Mouse (Mus musculus): Measurements from ENCODE around the gene Man2a1.

Gene Man2a1

GRCm38 (mm10) chr17:64743606-64744300 lies 143.2 kb downstream of the Man2a1 start:
- in situ Hi-C loops (cut with MboI; ENCODE audit: unreplicated experiment in 2 of 2): loop anchor here in 1 of 2 experiments (10.0 kb wide), 1 partner anchor 59 kb away; no protein-coding TSS in a partner anchor

- in situ Hi-C loops (cut with MboI; ENCODE audit: unreplicated experiment in 2 of 2): loop anchor here in 1 of 2 experiments (10.0 kb wide), 1 partner anchor 62 kb away; no protein-coding TSS in a partner anchor
Observed at GRCm38 (mm10) chr17:64746637-64747225, 146.2 kb downstream of the Man2a1 start.

- in situ Hi-C loops (cut with MboI; ENCODE audit: unreplicated experiment in 2 of 2): loop anchor here in 1 of 2 experiments (10.0 kb wide), 1 partner anchor 63 kb away; no protein-coding TSS in a partner anchor
Observed at GRCm38 (mm10) chr17:64747461-64747860, 146.9 kb downstream of the Man2a1 start.

GRCm38 (mm10) chr17:64748131-64748530 lies 147.6 kb downstream of the Man2a1 start:
- in situ Hi-C loops (cut with MboI; ENCODE audit: unreplicated experiment in 2 of 2): loop anchor here in 1 of 2 experiments (10.0 kb wide), 1 partner anchor 63 kb away; no protein-coding TSS in a partner anchor

GRCm38 (mm10) chr17:64749146-64749545 lies 148.6 kb downstream of the Man2a1 start:
- in situ Hi-C loops (cut with MboI; ENCODE audit: unreplicated experiment in 2 of 2): loop anchor here in 1 of 2 experiments (10.0 kb wide), 1 partner anchor 64 kb away; no protein-coding TSS in a partner anchor

DNA sequence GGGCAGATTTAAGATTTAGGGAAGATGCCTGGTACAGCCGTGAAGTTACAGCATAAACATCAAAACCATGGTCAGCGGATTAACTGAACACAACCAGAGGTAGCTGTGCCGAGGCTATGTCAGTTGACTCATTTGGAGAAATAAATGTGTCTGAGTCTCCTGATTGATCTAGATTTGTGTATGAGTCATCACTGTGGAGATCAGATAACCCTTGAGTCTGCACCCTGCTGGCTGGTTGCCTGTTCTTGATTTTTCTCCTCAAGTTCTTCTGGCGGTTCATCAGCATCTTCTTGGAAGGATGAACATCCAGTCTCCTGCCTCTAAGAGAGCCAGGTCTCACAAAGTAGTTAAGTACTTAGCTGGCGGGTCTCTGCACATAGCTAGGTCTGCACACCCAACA lies 150.7 kb downstream of the Man2a1 start:
- in situ Hi-C loops (cut with MboI; ENCODE audit: unreplicated experiment in 2 of 2): loop anchor here (5.0 to 25.0 kb wide), 4 partner anchors 121 to 426 kb away; partner anchors contain the start of gene Pja2 (in 1 of the 2)

GRCm38 (mm10) chr17:64752126-64753019 lies 151.8 kb downstream of the Man2a1 start:
- in situ Hi-C loops (cut with MboI; ENCODE audit: unreplicated experiment in 2 of 2): loop anchor here (5.0 to 25.0 kb wide), 4 partner anchors 120 to 428 kb away; partner anchors contain the start of gene Pja2 (in 1 of the 2)

DNA sequence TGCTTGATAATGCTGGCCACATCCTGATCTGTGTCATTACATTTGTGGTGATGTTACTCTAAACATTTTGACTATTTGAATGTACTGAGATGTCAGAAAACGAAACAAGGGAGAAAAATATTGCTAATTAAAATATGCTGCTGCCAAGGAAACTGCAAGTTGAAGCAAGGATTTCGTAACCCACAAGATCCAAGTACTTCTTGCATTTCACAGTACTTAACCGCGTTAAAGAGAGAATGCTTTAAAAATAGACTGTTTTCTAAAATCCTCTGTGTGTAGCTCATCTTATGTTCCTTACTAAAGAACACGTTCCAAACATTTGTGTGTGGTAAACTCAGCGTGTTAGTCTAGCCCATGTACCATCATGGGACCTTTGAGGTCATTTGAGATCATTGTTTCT lies 153.0 kb downstream of the Man2a1 start:
- in situ Hi-C loops (cut with MboI; ENCODE audit: unreplicated experiment in 2 of 2): loop anchor here (5.0 to 25.0 kb wide), 4 partner anchors 119 to 429 kb away; partner anchors contain the start of gene Pja2 (in 1 of the 2)

DNA sequence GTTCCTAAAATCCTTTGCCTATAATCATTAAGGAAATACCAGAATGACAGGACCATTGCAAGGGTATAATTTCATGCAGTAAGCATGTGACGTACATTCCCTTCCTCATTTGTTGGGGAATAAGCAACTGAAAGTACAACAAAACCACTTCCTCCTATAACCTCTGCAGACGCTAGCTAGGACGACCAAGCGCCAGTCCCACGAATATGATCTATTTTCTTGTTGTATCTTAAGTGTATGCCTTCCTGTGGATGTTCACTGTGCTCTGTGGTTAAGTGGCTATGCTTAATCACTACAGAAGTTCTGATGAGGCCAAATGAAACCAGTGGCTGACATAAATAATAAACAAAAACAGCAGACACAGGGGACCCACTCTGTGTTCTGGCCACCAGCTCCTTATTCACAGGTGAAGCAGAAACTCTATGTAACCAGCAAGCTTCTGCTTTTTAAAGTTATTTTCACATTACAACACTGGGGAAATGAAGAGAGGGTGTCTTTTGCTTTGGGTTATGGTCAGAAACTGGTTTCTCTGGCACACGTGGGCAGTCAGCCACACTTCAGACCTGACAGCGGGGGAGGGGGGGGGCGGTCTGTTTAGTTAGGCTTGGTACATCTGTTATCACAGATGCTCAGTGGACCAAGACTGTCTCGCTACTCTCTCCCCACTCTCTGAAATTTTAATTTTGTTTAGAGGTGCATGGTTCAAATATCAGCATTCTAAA lies 153.8 kb downstream of the Man2a1 start:
- in situ Hi-C loops (cut with MboI; ENCODE audit: unreplicated experiment in 2 of 2): loop anchor here (5.0 to 25.0 kb wide), 4 partner anchors 118 to 430 kb away; partner anchors contain the start of gene Pja2 (in 1 of the 2)

DNA sequence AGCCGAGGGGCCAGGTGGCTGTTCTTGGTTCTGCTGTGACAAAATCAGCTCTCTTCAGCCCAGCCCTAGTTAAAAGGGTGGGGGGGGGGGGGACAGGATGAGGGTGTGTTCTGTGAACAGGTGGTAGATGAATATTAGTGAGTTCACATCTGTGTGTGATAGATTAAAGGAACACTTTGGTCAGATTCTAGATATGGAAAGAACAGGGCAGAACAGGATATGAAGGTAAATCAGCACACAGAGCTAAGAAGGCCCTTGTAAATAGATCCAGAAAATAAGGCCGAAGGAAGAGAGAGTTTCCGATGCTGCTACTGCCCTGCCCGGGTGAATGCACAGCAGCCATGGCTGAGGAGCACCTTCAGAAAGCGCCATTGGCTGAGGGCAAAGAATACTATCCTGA lies 154.7 kb downstream of the Man2a1 start:
- in situ Hi-C loops (cut with MboI; ENCODE audit: unreplicated experiment in 2 of 2): loop anchor here (5.0 to 25.0 kb wide), 3 partner anchors 117 to 430 kb away; partner anchors contain the start of gene Pja2 (in 1 of the 2)

GRCm38 (mm10) chr17:64762651-64763050 lies 162.1 kb downstream of the Man2a1 start:
- in situ Hi-C loops (cut with MboI; ENCODE audit: unreplicated experiment in 2 of 2): loop anchor here in 1 of 2 experiments (25.0 kb wide), 1 partner anchor 425 kb away; the partner anchor contains the start of gene Pja2

DNA sequence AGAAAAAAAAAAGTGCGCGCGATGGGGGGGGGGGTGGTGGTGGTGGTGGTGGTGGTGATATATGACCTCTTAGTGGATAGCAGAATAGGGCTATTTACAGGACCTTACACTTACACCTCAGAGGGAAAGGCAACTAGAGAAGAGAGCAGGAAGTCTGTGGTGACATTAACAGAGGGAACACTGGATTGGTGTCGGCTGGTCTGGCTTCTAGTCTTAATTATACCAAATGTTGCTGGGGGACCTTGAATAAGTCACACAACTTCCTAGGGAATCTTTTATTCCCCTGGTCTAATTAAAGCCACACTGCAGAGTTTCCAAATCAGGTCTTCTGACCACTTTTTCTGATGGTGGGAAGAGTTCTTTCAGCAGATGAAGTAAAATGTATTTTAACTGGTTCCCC lies 163.0 kb downstream of the Man2a1 start:
- in situ Hi-C loops (cut with MboI; ENCODE audit: unreplicated experiment in 2 of 2): loop anchor here in 1 of 2 experiments (25.0 kb wide), 1 partner anchor 426 kb away; the partner anchor contains the start of gene Pja2

DNA sequence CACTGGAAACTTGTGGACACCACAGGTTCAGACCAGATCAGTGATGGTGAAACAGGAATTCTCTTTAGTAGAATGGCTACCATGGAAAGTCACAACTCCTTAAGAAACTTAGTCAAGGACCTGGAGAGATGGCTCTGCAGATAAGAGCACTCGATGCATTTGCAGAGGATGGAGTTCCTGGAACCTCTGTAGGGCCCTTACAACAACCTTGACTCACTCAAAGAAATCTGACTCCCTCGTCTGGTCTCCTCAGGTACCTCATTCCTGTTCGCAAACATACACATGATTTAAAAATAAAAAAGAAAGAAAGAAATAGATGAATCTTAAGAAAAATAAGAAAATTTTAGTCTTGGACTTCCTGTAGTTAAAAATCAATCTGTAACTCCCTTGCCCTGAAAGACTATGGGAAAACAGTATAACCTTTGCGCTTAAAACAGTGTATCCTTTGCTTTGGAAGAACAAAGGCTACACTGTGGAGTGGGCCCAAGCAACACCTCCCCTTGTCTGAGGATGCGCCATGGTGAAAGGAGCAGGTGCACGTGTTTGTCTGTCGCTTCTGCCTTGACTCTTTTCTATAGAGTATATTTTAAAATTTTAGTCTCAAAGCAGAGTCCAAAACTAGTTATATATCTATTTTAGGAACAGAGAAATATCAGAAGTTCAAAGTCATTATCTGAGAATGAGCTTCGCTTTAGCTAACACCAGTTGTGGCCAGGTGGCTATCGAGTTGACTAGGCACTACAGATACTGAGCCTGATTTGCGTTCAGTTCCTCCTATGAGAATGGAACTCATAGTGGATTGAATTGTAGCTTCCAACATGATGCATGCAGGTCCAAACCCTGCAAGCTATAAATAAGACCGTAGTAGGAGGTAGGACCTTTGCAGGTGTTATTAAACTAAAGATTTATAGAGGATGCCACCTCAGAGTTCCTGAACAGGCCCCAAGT lies 163.9 kb downstream of the Man2a1 start:
- in situ Hi-C loops (cut with MboI; ENCODE audit: unreplicated experiment in 2 of 2): loop anchor here in 1 of 2 experiments (25.0 kb wide), 1 partner anchor 427 kb away; the partner anchor contains the start of gene Pja2

- in situ Hi-C loops (cut with MboI; ENCODE audit: unreplicated experiment in 2 of 2): loop anchor here in 1 of 2 experiments (25.0 kb wide), 1 partner anchor 428 kb away; the partner anchor contains the start of gene Pja2
Observed at GRCm38 (mm10) chr17:64765286-64765685, 164.8 kb downstream of the Man2a1 start.

DNA sequence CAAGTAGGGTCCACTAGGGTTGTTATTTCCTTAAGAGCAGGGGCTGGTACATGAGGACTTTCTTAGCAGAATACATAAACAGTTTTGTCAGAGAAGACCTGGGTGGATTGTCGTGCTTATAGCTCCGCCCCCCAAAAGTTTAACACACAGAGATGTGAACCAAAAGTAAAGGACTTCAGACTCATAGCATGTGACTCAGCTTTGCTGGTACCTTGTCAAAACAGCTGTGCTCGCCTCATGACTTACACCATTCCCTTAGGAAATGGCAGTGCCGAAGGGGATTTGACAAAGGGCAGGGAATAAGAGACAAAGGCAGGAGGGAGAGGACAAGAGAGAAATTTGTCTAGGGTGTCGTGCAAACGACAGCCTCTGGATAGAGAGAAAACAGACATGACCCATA lies 166.0 kb downstream of the Man2a1 start:
- in situ Hi-C loops (cut with MboI; ENCODE audit: unreplicated experiment in 2 of 2): loop anchor here in 1 of 2 experiments (25.0 kb wide), 1 partner anchor 429 kb away; the partner anchor contains the start of gene Pja2

- in situ Hi-C loops (cut with MboI; ENCODE audit: unreplicated experiment in 2 of 2): loop anchor here in 1 of 2 experiments (25.0 kb wide), 1 partner anchor 433 kb away; the partner anchor contains the start of gene Pja2
Observed at GRCm38 (mm10) chr17:64770277-64770676, 169.7 kb downstream of the Man2a1 start.

DNA sequence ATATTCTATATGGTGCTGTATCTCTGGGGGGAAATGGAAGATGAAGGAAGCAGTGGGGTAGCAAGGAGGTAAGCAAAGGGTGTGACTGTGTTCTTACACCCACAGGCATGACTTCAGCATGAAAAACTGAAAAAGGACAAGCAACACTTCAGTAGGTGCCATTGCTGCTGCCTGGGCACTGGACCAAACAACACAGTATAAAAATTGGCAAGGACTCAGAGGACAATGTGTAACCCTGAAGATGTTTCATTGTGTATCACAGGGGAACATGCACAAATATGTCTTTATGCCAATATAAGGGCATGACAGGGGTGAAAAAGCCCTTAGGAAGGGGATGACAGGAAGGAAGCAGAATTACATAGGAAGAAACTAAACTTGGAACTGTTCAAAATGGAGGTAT lies 172.1 kb downstream of the Man2a1 start:
- in situ Hi-C loops (cut with MboI; ENCODE audit: unreplicated experiment in 2 of 2): loop anchor here in 1 of 2 experiments (25.0 kb wide), 1 partner anchor 435 kb away; the partner anchor contains the start of gene Pja2

DNA sequence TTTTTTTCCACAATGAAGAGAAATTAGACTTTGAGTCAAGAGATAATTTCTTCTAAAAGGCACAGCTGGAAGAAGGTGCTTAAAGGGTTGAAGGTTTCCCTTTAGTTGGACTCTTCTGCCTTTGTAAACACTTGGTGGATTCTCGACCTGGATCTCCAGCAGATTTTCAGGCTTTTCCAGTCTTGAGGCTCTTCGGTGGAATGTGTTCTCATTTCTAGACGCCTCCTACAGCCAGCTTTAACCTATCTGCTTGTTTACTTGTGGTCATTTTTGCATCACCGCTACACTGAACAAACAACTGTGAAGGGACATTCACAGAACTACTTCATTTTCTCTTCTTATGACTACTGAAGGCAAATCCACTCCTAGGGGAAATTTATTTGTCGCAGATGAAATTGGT lies 173.7 kb downstream of the Man2a1 start:
- in situ Hi-C loops (cut with MboI; ENCODE audit: unreplicated experiment in 2 of 2): loop anchor here in 1 of 2 experiments (25.0 kb wide), 1 partner anchor 437 kb away; the partner anchor contains the start of gene Pja2

All from v-Abl transformed pro-B cells (cell line).